Mouse (Mus musculus) forebrain, embryonic 14.5 days (tissue): ENCODE results near the gene Mcoln2. TPM values are rescaled to one million over a fixed set of nuclear protein-coding genes. Genes with fewer than 3 reads are reported as not detected.
A peak's percentile ranks its signal among the peaks of the same experiment; 100 is the strongest.

ENCODE experiments used
- ATAC-seq: fragments of 200-750 bp; cut with Nextera tagmentation; 2 replicates; pipeline ENCODE4 v1.8.0; 2017; ENCODE audit warnings: mild to moderate bottlenecking, moderate library complexity
- DNase-seq: peaks from one replicate; pipeline ENCODE4 v3.0.0-alpha.2; 2015; ENCODE audit warnings: low spot score
- H3K27ac ChIP-seq: fragments of 300-500 bp; sonication (generic); 2 replicates; pipeline ENCODE4 v1.5.1; 2014; ENCODE audit warnings: low read depth, mild to moderate bottlenecking, control low read depth, low read length, moderate library complexity
- H3K27me3 ChIP-seq: fragments of 300-500 bp; sonication (generic); replicated peaks from 2 replicates; pipeline ENCODE4 v1.6.1; 2014; ENCODE audit warnings: low read length, control low read depth, mixed read lengths; ENCODE audit not compliant: control insufficient read depth, insufficient read depth
- H3K36me3 ChIP-seq: fragments of 300-500 bp; sonication (generic); 2 replicates; pipeline ENCODE4 v1.6.1; 2014; ENCODE audit warnings: low read length, control low read depth; ENCODE audit not compliant: control insufficient read depth, insufficient read depth
- H3K4me1 ChIP-seq: fragments of 300-500 bp; sonication (generic); 2 replicates; pipeline ENCODE4 v1.6.1; 2014; ENCODE audit warnings: antibody characterized with exemption, low read length, control low read depth; ENCODE audit not compliant: control insufficient read depth, insufficient read depth
- H3K4me2 ChIP-seq: fragments of 300-500 bp; sonication (generic); 2 replicates; pipeline ENCODE4 v1.6.1; 2014; ENCODE audit warnings: mild to moderate bottlenecking, control low read depth, low read length
- H3K4me3 ChIP-seq: fragments of 300-500 bp; sonication (generic); 2 replicates; pipeline ENCODE4 v1.5.1; 2014; ENCODE audit warnings: low read depth, low read length, control low read depth
- H3K9ac ChIP-seq: fragments of 300-500 bp; sonication (generic); 2 replicates; pipeline ENCODE4 v1.6.1; 2014; ENCODE audit warnings: mild to moderate bottlenecking, low read length, control low read depth, moderate library complexity
- H3K9me3 ChIP-seq: fragments of 300-500 bp; sonication (generic); replicated peaks from 2 replicates; pipeline ENCODE4 v1.6.1; 2016; ENCODE audit warnings: low read length, control low read depth, mixed read lengths; ENCODE audit not compliant: control insufficient read depth
- WGBS: fragments of 180-500 bp; shearing (Covaris S2); extraction: QIAGEN DNeasy Blood & Tissue Kit; methylation state at CpG from one replicate; pipeline ENCODE4 v1.1.7; 2014; 5-methylcytosine and 5-hydroxymethylcytosine counted together
- polyA plus RNA-seq: library from polyadenylated mRNA; unstranded; fragments of >200 nt; fragmentation: Nextera tagmentation; extraction: Ambion mirVana; gene quantifications from 2 replicates; pipeline ENCODE4 v1.2.1, GENCODE M21; 2014

Gene Mcoln2
- polyA plus RNA-seq, 1 experiment from 2014 or later = 0.56 TPM

DNA sequence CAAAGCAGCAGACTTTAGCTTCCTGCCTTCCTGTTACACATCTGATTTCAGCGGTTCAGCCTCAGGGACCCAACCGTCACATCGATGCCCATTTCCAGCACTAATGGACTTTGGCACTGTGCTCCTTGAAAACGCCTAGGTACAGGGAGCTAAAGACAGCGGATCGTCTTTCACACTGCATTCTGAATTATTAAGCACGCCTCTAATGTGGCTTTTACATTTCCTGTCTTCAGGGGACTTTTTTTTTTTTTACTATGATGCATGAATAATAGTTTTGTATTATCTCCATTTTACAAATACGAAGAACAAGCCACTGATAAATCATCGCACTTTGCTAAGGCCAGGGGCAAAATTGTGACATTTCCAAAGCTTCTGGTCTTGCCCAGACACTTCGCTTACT lies 36.4 kb downstream of the Mcoln2 start:
- H3K36me3 ChIP-seq = no peaks in the 10 kb centered on the region
- H3K4me2 ChIP-seq = no peak overlapping the region
- no peak overlapping the region for H3K4me3 ChIP-seq
- WGBS = 81% methylated on average over 10 of the region's 10 CpGs
- no peak for DNase-seq
- no peaks in the 10 kb centered on the region for H3K4me1 ChIP-seq
- H3K27me3 ChIP-seq = no peaks in the 10 kb centered on the region
- no peak overlapping the region for H3K27ac ChIP-seq
- H3K9me3 ChIP-seq = no peaks in the 10 kb centered on the region
- H3K9ac ChIP-seq = no peak overlapping the region
- no peak for ATAC-seq

DNA sequence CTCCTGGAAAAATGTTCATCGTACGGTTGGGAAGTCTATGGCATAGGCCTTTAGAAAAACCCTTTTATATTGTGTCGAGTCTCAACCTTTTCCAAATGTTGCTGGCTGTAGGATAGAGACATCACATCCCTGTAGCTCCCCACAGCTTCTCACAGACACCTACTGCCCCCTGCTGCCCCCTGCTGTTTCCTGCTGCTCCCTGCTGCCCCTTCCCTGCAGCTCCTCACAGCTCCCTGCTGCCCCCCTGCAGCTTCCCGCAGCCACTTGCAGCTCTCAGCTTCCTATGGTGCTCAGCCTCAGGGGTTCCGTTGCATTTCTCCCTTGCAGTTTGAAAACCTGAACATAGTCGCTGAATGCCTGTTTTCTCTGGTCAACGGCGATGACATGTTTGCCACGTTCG lies 40.3 kb downstream of the Mcoln2 start:
- ATAC-seq (no peak), DNase-seq (no peak)
- H3K27me3 ChIP-seq = no peaks in the 10 kb centered on the region
- no peak overlapping the region for H3K9ac ChIP-seq
- 66% methylated on average over 10 of the region's 10 CpGs for WGBS
- H3K36me3 ChIP-seq = no peaks in the 10 kb centered on the region
- no peaks in the 10 kb centered on the region for H3K4me1 ChIP-seq
- no peak overlapping the region for H3K4me2 ChIP-seq
- H3K9me3 ChIP-seq = no peaks in the 10 kb centered on the region
- H3K4me3 ChIP-seq = no peak overlapping the region
- H3K27ac ChIP-seq = no peak overlapping the region

DNA sequence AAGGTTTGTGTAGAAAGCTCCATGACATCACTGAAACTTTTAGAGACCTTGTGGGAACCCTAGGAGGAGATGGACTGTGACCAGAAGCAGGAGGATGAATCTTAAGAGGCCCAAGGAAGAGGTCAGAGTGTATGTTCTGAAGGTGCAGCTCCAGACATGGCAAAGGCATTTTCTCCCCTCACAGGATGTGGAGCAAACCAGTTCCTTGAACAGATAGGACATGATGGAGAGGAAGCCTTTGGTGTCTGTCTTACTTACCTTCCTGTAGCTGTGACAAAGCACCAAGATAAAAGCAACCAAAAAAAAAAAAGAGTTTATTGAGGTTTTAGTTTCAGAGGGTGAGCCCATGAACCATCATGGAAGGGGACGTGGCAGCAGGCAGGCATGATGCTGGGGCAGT lies 42.9 kb downstream of the Mcoln2 start:
- no peaks in the 10 kb centered on the region for H3K4me1 ChIP-seq
- DNase-seq = no peak
- WGBS = 96% methylated on average over 1 of the region's 1 CpGs
- H3K27ac ChIP-seq = no peak overlapping the region
- H3K9me3 ChIP-seq = no peaks in the 10 kb centered on the region
- no peak overlapping the region for H3K9ac ChIP-seq
- H3K36me3 ChIP-seq = no peaks in the 10 kb centered on the region
- no peak for ATAC-seq
- H3K4me2 ChIP-seq = no peak overlapping the region
- H3K4me3 ChIP-seq = no peak overlapping the region
- no peaks in the 10 kb centered on the region for H3K27me3 ChIP-seq

DNA sequence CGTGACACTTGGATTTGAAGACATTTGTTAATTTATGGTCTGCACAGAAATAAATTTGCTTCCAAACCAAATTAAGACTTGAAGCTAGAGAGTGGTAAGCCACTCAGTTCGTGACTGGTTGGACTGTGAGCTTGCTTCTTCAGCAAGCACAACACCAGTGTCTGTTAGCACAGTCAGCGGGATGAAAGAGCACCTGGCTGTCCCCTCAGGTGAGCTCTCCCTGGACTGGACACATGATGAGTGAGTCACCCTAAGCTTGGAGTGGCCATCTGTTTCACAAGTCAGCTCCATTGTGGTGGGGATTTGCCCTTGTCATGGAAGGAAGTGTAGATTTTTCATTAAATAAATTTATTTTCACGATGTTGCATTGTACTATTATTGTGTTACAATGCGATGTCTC lies 45.5 kb downstream of the Mcoln2 start:
- ATAC-seq (no peak), DNase-seq (no peak)
- Histone ChIP-seq H3K27ac (no peak overlapping the region), H3K4me2 (no peak overlapping the region), H3K4me1 (no peaks in the 10 kb centered on the region), H3K27me3 (no peaks in the 10 kb centered on the region), H3K9ac (no peak overlapping the region), H3K9me3 (no peaks in the 10 kb centered on the region), H3K36me3 (no peaks in the 10 kb centered on the region), H3K4me3 (no peak overlapping the region)
- 91% methylated on average over 5 of the region's 5 CpGs for WGBS

DNA sequence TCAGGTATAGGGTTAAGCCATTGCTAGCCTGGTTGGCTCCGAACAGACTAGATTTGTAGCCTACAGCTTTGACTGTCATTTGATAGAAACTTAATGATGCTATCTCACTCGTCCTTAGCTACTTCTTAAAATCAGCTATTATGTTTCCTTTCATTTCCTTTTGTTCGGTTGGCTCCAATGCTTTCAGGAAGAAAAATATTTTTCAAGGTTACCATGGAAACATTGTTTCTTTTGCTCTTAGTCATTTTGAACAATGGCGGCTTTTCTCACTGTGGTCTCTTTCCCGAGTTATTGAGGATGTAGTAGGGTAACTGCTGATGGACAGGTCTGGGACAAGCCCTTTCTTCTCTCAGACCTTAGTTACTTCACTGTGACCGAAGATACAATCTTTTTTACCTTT lies 46.7 kb downstream of the Mcoln2 start:
- WGBS = 54% methylated on average over 6 of the region's 6 CpGs
- ATAC-seq = no peak
- no peak overlapping the region for H3K27ac ChIP-seq
- H3K4me2 ChIP-seq = no peak overlapping the region
- no peaks in the 10 kb centered on the region for H3K4me1 ChIP-seq
- no peaks in the 10 kb centered on the region for H3K27me3 ChIP-seq
- no peaks in the 10 kb centered on the region for H3K9me3 ChIP-seq
- no peak overlapping the region for H3K9ac ChIP-seq
- peak; percentile 47 for DNase-seq
- no peak overlapping the region for H3K4me3 ChIP-seq
- no peaks in the 10 kb centered on the region for H3K36me3 ChIP-seq

DNA sequence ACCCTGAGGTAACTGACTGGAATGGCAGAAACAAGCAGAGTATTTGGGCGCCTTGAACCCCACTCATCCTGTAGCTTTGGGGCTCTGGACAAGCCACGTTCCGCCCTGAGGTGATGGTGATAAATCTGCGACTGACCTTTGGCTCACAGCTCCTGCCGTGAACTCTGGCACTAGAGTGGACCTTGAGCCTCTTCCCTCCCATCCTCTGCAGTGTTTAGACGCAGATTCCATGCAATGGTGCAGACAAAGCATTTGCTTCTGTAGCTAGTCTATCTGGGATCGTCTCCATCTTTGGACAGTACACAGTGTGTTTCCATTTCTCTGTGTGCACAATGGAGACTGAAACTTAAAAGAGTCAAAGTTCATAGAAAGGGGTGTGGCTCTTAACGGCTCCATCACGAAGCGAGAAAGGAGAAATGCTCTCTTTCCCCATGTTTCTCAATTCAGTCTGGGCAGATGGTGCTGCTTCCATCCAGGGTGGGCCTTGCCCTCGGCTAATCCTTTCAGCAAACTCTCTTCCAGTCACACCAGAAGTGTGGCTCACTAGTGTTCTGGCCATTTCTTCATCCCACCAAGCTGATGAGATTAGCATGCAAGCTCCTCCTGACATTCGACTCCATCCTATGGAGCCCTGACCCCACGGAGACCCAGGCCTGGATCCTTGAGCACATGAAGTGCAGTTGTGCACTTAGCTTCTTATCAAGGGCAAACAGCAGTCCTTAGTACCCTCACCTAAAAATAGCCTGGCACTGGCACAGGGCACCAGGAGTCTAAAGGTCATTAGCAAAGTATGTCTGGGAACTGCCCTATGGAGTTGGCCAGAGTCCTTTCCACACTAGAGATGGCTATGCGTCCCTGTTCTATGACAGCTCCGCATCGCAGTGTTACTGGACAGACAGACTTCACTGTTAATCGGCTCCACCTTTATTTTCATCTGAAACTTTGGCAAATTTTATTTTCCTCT lies 47.4 kb downstream of the Mcoln2 start:
- Histone ChIP-seq H3K36me3 (no peaks in the 10 kb centered on the region), H3K9ac (no peak overlapping the region), H3K27me3 (no peaks in the 10 kb centered on the region), H3K27ac (no peak overlapping the region; the same call in 1 of the 2 replicates), H3K4me1 (no peaks in the 10 kb centered on the region), H3K4me2 (no peak overlapping the region), H3K4me3 (no peak overlapping the region), H3K9me3 (no peaks in the 10 kb centered on the region)
- WGBS = 91% methylated on average over 17 of the region's 17 CpGs
- DNase-seq (no peak), ATAC-seq (no peak)

DNA sequence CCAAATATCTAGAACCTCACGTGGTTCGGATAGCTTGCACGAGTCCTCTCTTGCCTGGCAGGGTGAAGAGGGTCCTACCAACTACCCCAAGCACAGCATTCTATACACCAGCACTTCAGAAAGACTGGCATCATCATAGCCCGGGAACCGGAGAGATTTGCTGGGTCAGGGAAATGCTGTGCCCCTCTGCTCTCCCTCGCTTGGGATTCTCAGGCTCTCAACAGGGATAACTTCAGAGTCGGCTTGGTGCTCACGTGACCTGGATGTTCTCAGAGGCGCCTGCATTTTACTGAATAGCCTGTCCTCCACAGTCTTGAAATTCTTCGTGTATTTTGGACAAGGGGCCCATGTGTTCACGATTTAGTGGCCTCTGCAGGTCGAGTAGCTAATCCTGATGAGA lies 48.2 kb downstream of the Mcoln2 start:
- Histone ChIP-seq H3K27me3 (no peaks in the 10 kb centered on the region), H3K36me3 (no peaks in the 10 kb centered on the region), H3K4me3 (no peak overlapping the region), H3K4me1 (no peaks in the 10 kb centered on the region), H3K9me3 (no peaks in the 10 kb centered on the region), H3K27ac (no peak overlapping the region), H3K4me2 (no peak overlapping the region), H3K9ac (no peak overlapping the region)
- no peak for ATAC-seq
- 89% methylated on average over 12 of the region's 12 CpGs for WGBS
- DNase-seq = no peak

DNA sequence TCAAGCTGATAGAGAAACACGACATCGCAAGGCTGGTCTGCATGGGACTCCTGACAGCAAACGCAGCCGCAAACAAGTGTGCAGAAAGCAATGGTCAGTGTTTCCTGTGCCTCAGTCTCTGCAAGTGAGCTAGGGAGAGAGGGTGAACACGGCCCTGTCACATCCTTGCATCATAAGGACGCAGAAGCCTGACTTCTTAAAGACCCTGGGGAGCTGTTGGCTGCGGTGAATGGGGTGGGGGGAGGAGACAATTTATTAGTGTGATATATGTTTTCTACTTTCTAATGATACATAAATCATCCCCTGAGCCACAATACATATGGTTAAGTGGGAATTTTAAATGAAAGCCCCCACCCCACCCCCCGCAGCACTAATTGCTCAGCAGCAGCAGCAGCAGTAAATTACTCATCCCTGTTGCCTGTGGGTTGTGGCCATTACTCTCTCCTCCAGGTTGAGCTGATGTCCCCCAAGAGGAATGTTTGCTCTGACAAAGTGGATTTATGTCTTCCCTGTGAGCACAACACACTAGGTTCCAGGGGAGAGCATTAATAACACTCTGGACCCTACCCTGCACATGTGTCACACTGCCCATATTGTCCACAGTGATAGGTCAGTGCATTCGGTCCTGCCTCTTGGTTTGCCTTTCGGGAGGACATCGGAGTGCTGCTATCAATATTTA lies 49.3 kb downstream of the Mcoln2 start:
- H3K4me3 ChIP-seq = no peak overlapping the region
- DNase-seq (no peak), ATAC-seq (no peak)
- no peaks in the 10 kb centered on the region for H3K27me3 ChIP-seq
- 81% methylated on average over 11 of the region's 11 CpGs for WGBS
- no peaks in the 10 kb centered on the region for H3K4me1 ChIP-seq
- no peaks in the 10 kb centered on the region for H3K36me3 ChIP-seq
- no peak overlapping the region for H3K9ac ChIP-seq
- no peak overlapping the region for H3K27ac ChIP-seq
- H3K4me2 ChIP-seq = no peak overlapping the region
- no peaks in the 10 kb centered on the region for H3K9me3 ChIP-seq

DNA sequence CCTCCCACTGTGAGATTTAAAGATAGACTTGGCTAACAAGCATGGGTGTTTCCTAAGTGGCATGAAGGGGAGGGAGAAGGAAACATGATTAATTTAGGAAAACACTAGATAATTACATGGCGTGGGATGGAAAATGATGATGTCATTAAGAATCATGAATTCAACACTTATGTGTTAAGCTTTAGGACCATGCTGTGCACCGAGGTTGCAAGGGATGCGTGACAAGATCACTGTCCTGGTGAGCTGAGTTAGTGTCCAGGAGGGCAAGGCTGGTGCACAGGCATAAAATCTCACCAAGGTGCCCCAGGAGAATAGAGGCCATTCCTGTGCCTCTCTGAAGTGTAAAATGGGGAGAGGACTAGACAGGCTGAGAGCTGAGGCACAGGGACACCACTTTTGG lies 49.9 kb downstream of the Mcoln2 start:
- WGBS = 87% methylated on average over 3 of the region's 3 CpGs
- DNase-seq = no peak

More for the DNA sequence above, 49.9 kb downstream of the Mcoln2 start:
- Histone ChIP-seq H3K4me3 (no peak overlapping the region), H3K9me3 (no peaks in the 10 kb centered on the region), H3K36me3 (no peaks in the 10 kb centered on the region), H3K4me1 (no peaks in the 10 kb centered on the region), H3K27me3 (no peaks in the 10 kb centered on the region), H3K4me2 (no peak overlapping the region), H3K27ac (no peak overlapping the region), H3K9ac (no peak overlapping the region)
- ATAC-seq = no peak
